Comparison of ENCODE assay signal across 7 mouse cellular contexts in genomic region chr4:43509109-43509508, GRCm38 (mm10). TPM values are rescaled to one million over a fixed set of nuclear protein-coding genes. Genes with fewer than 3 reads are reported as not detected.
DNase-seq lines count a peak whose midpoint lies in the region; ATAC-seq and TF ChIP-seq lines count a peak whose summit lies in the region.

No protein-coding gene starts in this region.

- peaks cover 14% of the 10 kb centered on the region for H3K4me1 ChIP-seq in neural tube, embryonic 11.5 days (ENCODE audit: control insufficient read depth, insufficient read depth, low read length)
- H3K4me1 ChIP-seq in forebrain, embryonic 13.5 days, result peaks cover 18% of the 10 kb centered on the region
- peaks cover 28% of the 10 kb centered on the region for H3K4me1 ChIP-seq in limb, embryonic 15.5 days
- peaks cover 4% of the 10 kb centered on the region; the same call in 1 of the 2 replicates for H3K4me1 ChIP-seq in stomach, postnatal 0 days (replicated peaks; ENCODE audit: control insufficient read depth, insufficient read depth)

- DNase-seq in neural tube, embryonic 11.5 days (ENCODE audit: low spot score), result no peak
- no peak for DNase-seq in neural tube, embryonic 10.5 days (ENCODE audit: extremely low spot score, low spot score)
- DNase-seq in stomach, postnatal 0 days (ENCODE audit: low spot score), result no peak
- DNase-seq in urinary bladder, postnatal 25 days (ENCODE audit: low spot score), result no peak
- DNase-seq in left cerebral cortex, adult 11 months (ENCODE audit: low spot score), result no peak

- WGBS in neural tube, embryonic 11.5 days, result 26% methylated on average over 9 of the region's 9 CpGs
- 13% methylated on average over 9 of the region's 9 CpGs for WGBS in forebrain, embryonic 13.5 days
- 40% methylated on average over 9 of the region's 9 CpGs for whole genome bisulfite sequencing in limb, embryonic 15.5 days
- WGBS in stomach, postnatal 0 days, result 40% methylated on average over 9 of the region's 9 CpGs

- no peak for TF ChIP-seq CTCF in stomach, postnatal 0 days (IDR thresholded peaks at IDR 0.05; ENCODE audit: low read depth)

- H3K9me3 ChIP-seq in neural tube, embryonic 11.5 days (ENCODE audit: control insufficient read depth, low read length), result no peaks in the 10 kb centered on the region
- H3K9me3 ChIP-seq in forebrain, embryonic 13.5 days (replicated peaks), result no peaks in the 10 kb centered on the region
- H3K9me3 ChIP-seq in limb, embryonic 15.5 days, result no peaks in the 10 kb centered on the region
- no peaks in the 10 kb centered on the region for H3K9me3 ChIP-seq in stomach, postnatal 0 days (ENCODE audit: control insufficient read depth, low read length)

- H3K27me3 ChIP-seq in neural tube, embryonic 11.5 days (ENCODE audit: control insufficient read depth, insufficient read depth, low read length), result peaks cover 12% of the 10 kb centered on the region
- peaks cover 29% of the 10 kb centered on the region for H3K27me3 ChIP-seq in forebrain, embryonic 13.5 days
- no peaks in the 10 kb centered on the region; the same call in 1 of the 2 replicates for H3K27me3 ChIP-seq in limb, embryonic 15.5 days
- H3K27me3 ChIP-seq in stomach, postnatal 0 days (ENCODE audit: control insufficient read depth, insufficient read depth, low read length), result no peaks in the 10 kb centered on the region

- no peak for TF ChIP-seq EP300 in stomach, postnatal 0 days (optimal IDR thresholded peaks at IDR 0.05)

- H3K4me3 ChIP-seq in neural tube, embryonic 11.5 days (ENCODE audit: low read depth, low read length), result no peak overlapping the region
- H3K4me3 ChIP-seq in forebrain, embryonic 13.5 days, result peak overlapping the region; percentile 31; the same call in 1 of the 2 replicates
- H3K4me3 ChIP-seq in limb, embryonic 15.5 days, result peak overlapping the region; percentile 45
- H3K4me3 ChIP-seq in stomach, postnatal 0 days (ENCODE audit: low read depth, low read length), result peak overlapping the region; percentile 39; the same call in 1 of the 2 replicates

- H3K27ac ChIP-seq in neural tube, embryonic 11.5 days (ENCODE audit: low read depth, low read length), result no peak overlapping the region
- no peak overlapping the region for H3K27ac ChIP-seq in forebrain, embryonic 13.5 days
- no peak overlapping the region for H3K27ac ChIP-seq in limb, embryonic 15.5 days
- peak overlapping the region; percentile 45; the same call in 1 of the 2 replicates for H3K27ac ChIP-seq in stomach, postnatal 0 days (replicated peaks)

- no peaks in the 10 kb centered on the region for H3K36me3 ChIP-seq in neural tube, embryonic 11.5 days (ENCODE audit: control insufficient read depth, insufficient read depth, low read length)
- H3K36me3 ChIP-seq in forebrain, embryonic 13.5 days (ENCODE audit: poor library complexity, severe bottlenecking), result no peaks in the 10 kb centered on the region
- H3K36me3 ChIP-seq in limb, embryonic 15.5 days, result no peaks in the 10 kb centered on the region
- no peaks in the 10 kb centered on the region for H3K36me3 ChIP-seq in stomach, postnatal 0 days (ENCODE audit: control insufficient read depth, insufficient read depth, low read length)

- H3K4me2 ChIP-seq in neural tube, embryonic 11.5 days (ENCODE audit: low read depth), result peak overlapping the region; percentile 55
- H3K4me2 ChIP-seq in forebrain, embryonic 13.5 days, result peak overlapping the region; percentile 56
- H3K4me2 ChIP-seq in limb, embryonic 15.5 days, result peak overlapping the region; percentile 80
- H3K4me2 ChIP-seq in stomach, postnatal 0 days (replicated peaks; ENCODE audit: low read depth), result peak overlapping the region; percentile 80

- ATAC-seq in neural tube, embryonic 11.5 days (ENCODE audit: insufficient read depth, low FRiP score, low TSS enrichment), result no peak
- ATAC-seq in forebrain, embryonic 13.5 days, result no peak
- no peak for ATAC-seq in limb, embryonic 15.5 days (ENCODE audit: insufficient number of reproducible peaks, low FRiP score, low TSS enrichment, low read depth)
- ATAC-seq in stomach, postnatal 0 days (ENCODE audit: low FRiP score, low TSS enrichment), result no peak

- H3K9ac ChIP-seq in neural tube, embryonic 11.5 days (ENCODE audit: low read length), result no peak overlapping the region
- peak overlapping the region; percentile 45; the same call in 1 of the 2 replicates for H3K9ac ChIP-seq in forebrain, embryonic 13.5 days
- H3K9ac ChIP-seq in limb, embryonic 15.5 days, result 0 out of 2 replicates have a peak overlapping the region, but pooled peaks have one; percentile 29
- peak overlapping the region; percentile 51 for H3K9ac ChIP-seq in stomach, postnatal 0 days (ENCODE audit: low read length)

RNA-seq across cellular contexts. Expression of gene Car9, which starts 2.3 kb away (rescaled TPM):
- 0.23 and 0.44 TPM in 2 replicates for polyA plus RNA-seq in neural tube, embryonic 11.5 days (2014; fragmentation: Nextera tagmentation; extraction: Ambion mirVana)
- 0.40 and 0.80 TPM in 2 replicates for polyA plus RNA-seq in forebrain, embryonic 13.5 days (2015; fragmentation: Nextera tagmentation; extraction: Ambion mirVana)
- 4.1 and 6.8 TPM in 2 replicates for polyA plus RNA-seq in limb, embryonic 15.5 days (2015; fragmentation: Nextera tagmentation; extraction: Ambion mirVana)
- 2.6 and 3.1 TPM in 2 replicates for polyA plus RNA-seq in stomach, postnatal 0 days (2015; fragmentation: Nextera tagmentation; extraction: Ambion mirVana)

RNA-seq across cellular contexts. Expression of gene Arhgef39, which starts 9.6 kb away (rescaled TPM):
- polyA plus RNA-seq in neural tube, embryonic 11.5 days (2014; fragmentation: Nextera tagmentation; extraction: Ambion mirVana), result 36.7 and 39.3 TPM in 2 replicates
- polyA plus RNA-seq in forebrain, embryonic 13.5 days (2015; fragmentation: Nextera tagmentation; extraction: Ambion mirVana), result 38.2 and 40.3 TPM in 2 replicates
- polyA plus RNA-seq in limb, embryonic 15.5 days (2015; fragmentation: Nextera tagmentation; extraction: Ambion mirVana), result 35.2 and 37.5 TPM in 2 replicates
- 10.7 and 11.8 TPM in 2 replicates for polyA plus RNA-seq in stomach, postnatal 0 days (2015; fragmentation: Nextera tagmentation; extraction: Ambion mirVana)

RNA-seq across cellular contexts. Expression of gene Tpm2, which starts 14.5 kb away (rescaled TPM):
- polyA plus RNA-seq in neural tube, embryonic 11.5 days (2014; fragmentation: Nextera tagmentation; extraction: Ambion mirVana), result 101 and 127 TPM in 2 replicates
- 11.4 and 12.2 TPM in 2 replicates for polyA plus RNA-seq in forebrain, embryonic 13.5 days (2015; fragmentation: Nextera tagmentation; extraction: Ambion mirVana)
- polyA plus RNA-seq in limb, embryonic 15.5 days (2015; fragmentation: Nextera tagmentation; extraction: Ambion mirVana), result 394 and 952 TPM in 2 replicates
- 2,018 and 2,237 TPM in 2 replicates for polyA plus RNA-seq in stomach, postnatal 0 days (2015; fragmentation: Nextera tagmentation; extraction: Ambion mirVana)

RNA-seq across cellular contexts. Expression of gene Ccdc107, which starts 16.4 kb away (rescaled TPM):
- 46.6 and 55.9 TPM in 2 replicates for polyA plus RNA-seq in neural tube, embryonic 11.5 days (2014; fragmentation: Nextera tagmentation; extraction: Ambion mirVana)
- 51.1 and 52.0 TPM in 2 replicates for polyA plus RNA-seq in forebrain, embryonic 13.5 days (2015; fragmentation: Nextera tagmentation; extraction: Ambion mirVana)
- polyA plus RNA-seq in limb, embryonic 15.5 days (2015; fragmentation: Nextera tagmentation; extraction: Ambion mirVana), result 78.9 and 81.9 TPM in 2 replicates
- 118 and 120 TPM in 2 replicates for polyA plus RNA-seq in stomach, postnatal 0 days (2015; fragmentation: Nextera tagmentation; extraction: Ambion mirVana)

RNA-seq across cellular contexts. Expression of gene Sit1, which starts 25.6 kb away (rescaled TPM):
- polyA plus RNA-seq in neural tube, embryonic 11.5 days (2014; fragmentation: Nextera tagmentation; extraction: Ambion mirVana), result not detected in 2 replicates
- not detected in 2 replicates for polyA plus RNA-seq in forebrain, embryonic 13.5 days (2015; fragmentation: Nextera tagmentation; extraction: Ambion mirVana)
- not detected in 2 replicates for polyA plus RNA-seq in limb, embryonic 15.5 days (2015; fragmentation: Nextera tagmentation; extraction: Ambion mirVana)
- not detected in 2 replicates for polyA plus RNA-seq in stomach, postnatal 0 days (2015; fragmentation: Nextera tagmentation; extraction: Ambion mirVana)
